ENCODE assay signal across 11 mouse cellular contexts in genomic region chr17:83222705-83223104, GRCm38 (mm10). TPM values are rescaled to one million over a fixed set of nuclear protein-coding genes. Genes with fewer than 3 reads are reported as not detected.
DNase-seq lines count a peak whose midpoint lies in the region; ATAC-seq and TF ChIP-seq lines count a peak whose summit lies in the region.
"Had no signal": no experiment of that assay in that cellular context is flagged by ENCODE, and none has a peak within 500 bp of the region (broad histone marks: within the 10 kb centered on the region; RNA-seq: fewer than 3 reads in every experiment).

No protein-coding gene starts in this region.

- no peak for TF ChIP-seq CTCF in heart, postnatal 0 days (IDR thresholded peaks at IDR 0.05; ENCODE audit: low read depth)

- H3K27ac ChIP-seq in heart, postnatal 0 days (ENCODE audit: low read depth) = peak overlapping the region; percentile 14; the same call in 1 of the 2 replicates
- H3K27ac ChIP-seq in intestine, embryonic 15.5 days = peak overlapping the region; percentile 89
- H3K27ac ChIP-seq in stomach, embryonic 15.5 days = peak overlapping the region; percentile 80
- H3K27ac ChIP-seq: lung, embryonic 15.5 days had no signal

- H3K9me3 ChIP-seq in heart, postnatal 0 days (replicated peaks; ENCODE audit: control insufficient read depth, low read length) = no peaks in the 10 kb centered on the region
- no peaks in the 10 kb centered on the region for H3K9me3 ChIP-seq in intestine, embryonic 15.5 days
- H3K9me3 ChIP-seq in stomach, embryonic 15.5 days = no peaks in the 10 kb centered on the region
- H3K9me3 ChIP-seq: lung, embryonic 15.5 days had no signal

- DNase-seq in heart, postnatal 0 days (ENCODE audit: low spot score) = no peak
- DNase-seq in heart, postnatal 14 days = no peak
- DNase-seq in kidney, postnatal 36 days = peak; percentile 79 to 82
- no peak for DNase-seq in frontal cortex, postnatal 10 days (ENCODE audit: low spot score in 2 of 2)
- no peak for DNase-seq in thymus, postnatal 25 days
- DNase-seq in cerebellum, postnatal 10 days = no peak
- DNase-seq: gastrocnemius, postnatal 10 days; right cerebral cortex, postnatal 25 days had no signal

- no peak overlapping the region for H3K4me2 ChIP-seq in heart, postnatal 0 days (ENCODE audit: low read depth, low read length)
- H3K4me2 ChIP-seq in intestine, embryonic 15.5 days (replicated peaks) = peak overlapping the region; percentile 37
- H3K4me2 ChIP-seq in stomach, embryonic 15.5 days = no peak overlapping the region
- H3K4me2 ChIP-seq: lung, embryonic 15.5 days had no signal

- ATAC-seq in heart, postnatal 0 days (ENCODE audit: insufficient read depth, low read depth) = no peak
- peak; percentile 88 for ATAC-seq in intestine, embryonic 15.5 days
- peak; percentile 63 for ATAC-seq in stomach, embryonic 15.5 days (ENCODE audit: insufficient read depth, low FRiP score, low read depth)

- no peak for TF ChIP-seq EP300 in heart, postnatal 0 days (IDR thresholded peaks at IDR 0.05; ENCODE audit: low read depth)

- H3K9ac ChIP-seq in heart, postnatal 0 days (replicated peaks; ENCODE audit: low read depth, low read length) = no peak overlapping the region
- no peak overlapping the region for H3K9ac ChIP-seq in intestine, embryonic 15.5 days
- H3K9ac ChIP-seq in stomach, embryonic 15.5 days = no peak overlapping the region
- H3K9ac ChIP-seq: lung, embryonic 15.5 days had no signal

- H3K36me3 ChIP-seq in heart, postnatal 0 days (replicated peaks; ENCODE audit: control insufficient read depth, insufficient read depth, low read length) = peaks cover 52% of the 10 kb centered on the region
- H3K36me3 ChIP-seq in intestine, embryonic 15.5 days = peaks cover 41% of the 10 kb centered on the region
- H3K36me3 ChIP-seq in stomach, embryonic 15.5 days = peaks cover 35% of the 10 kb centered on the region

- no peak overlapping the region for H3K4me3 ChIP-seq in heart, postnatal 0 days (ENCODE audit: low read depth, low read length)
- no peak overlapping the region for H3K4me3 ChIP-seq in intestine, embryonic 15.5 days (replicated peaks)
- H3K4me3 ChIP-seq in stomach, embryonic 15.5 days (replicated peaks) = no peak overlapping the region
- H3K4me3 ChIP-seq: lung, embryonic 15.5 days had no signal

- H3K27me3 ChIP-seq in heart, postnatal 0 days (ENCODE audit: control insufficient read depth, insufficient read depth, low read length) = no peaks in the 10 kb centered on the region
- no peaks in the 10 kb centered on the region for H3K27me3 ChIP-seq in intestine, embryonic 15.5 days (replicated peaks)
- H3K27me3 ChIP-seq in stomach, embryonic 15.5 days (replicated peaks) = no peaks in the 10 kb centered on the region
- H3K27me3 ChIP-seq: lung, embryonic 15.5 days had no signal

- intact Hi-C loops in heart, postnatal 14 days (cut with DNase I) = no loop called here

- H3K4me1 ChIP-seq in heart, postnatal 0 days (ENCODE audit: control insufficient read depth, insufficient read depth) = peaks cover 33% of the 10 kb centered on the region
- H3K4me1 ChIP-seq in intestine, embryonic 15.5 days (replicated peaks) = peaks cover 56% of the 10 kb centered on the region
- H3K4me1 ChIP-seq in stomach, embryonic 15.5 days = peaks cover 50% of the 10 kb centered on the region

- 42% methylated on average over 3 of the region's 3 CpGs for WGBS in heart, postnatal 0 days
- WGBS in intestine, embryonic 15.5 days = 30% methylated on average over 3 of the region's 3 CpGs
- WGBS in stomach, embryonic 15.5 days = 32% methylated on average over 3 of the region's 3 CpGs

RNA-seq across cellular contexts. Expression of gene Pkdcc, which starts 7.6 kb away (rescaled TPM):
- total RNA-seq in heart, postnatal 0 days (2014; rRNA removed; ENCODE audit: low replicate concordance) = 73.6 and 100 TPM in 2 replicates
- 5.5 and 7.8 TPM in 2 replicates for polyA plus RNA-seq in heart, postnatal 0 days (2015; fragmentation: Nextera tagmentation; extraction: Ambion mirVana)
- 10 to 100 TPM; 34.7 to 37.8 TPM for total RNA-seq in heart, postnatal 14 days (2021)
- 26.9 and 28.4 TPM in 2 replicates for polyA plus RNA-seq in intestine, embryonic 15.5 days (2015; fragmentation: Nextera tagmentation; extraction: Ambion mirVana)
- 24.6 and 29.7 TPM in 2 replicates for polyA plus RNA-seq in stomach, embryonic 15.5 days (2015; fragmentation: Nextera tagmentation; extraction: Ambion mirVana)

Comparison
In these comparisons a context has a peak if more than half of its experiments do, and no peak if none do; other contexts are left out.
1. DNase-seq: peak in kidney, postnatal 36 days (2 of 2); none in heart, postnatal 0 days (single experiment), heart, postnatal 14 days (0 of 2), frontal cortex, postnatal 10 days (0 of 2), thymus, postnatal 25 days (single experiment) and cerebellum, postnatal 10 days (0 of 2).
2. H3K27ac ChIP-seq: peak in every context shown above with its lines; median percentile 89 in intestine, embryonic 15.5 days; 80 in stomach, embryonic 15.5 days; 14 in heart, postnatal 0 days.